Mouse (Mus musculus) cerebellum, adult 18-20 months (tissue): ENCODE results near the gene Insr.
A peak's percentile ranks its signal among the peaks of the same experiment; 100 is the strongest.
"Not testable (repeated sequence)": the region's sequence is repeated elsewhere in the genome, so short reads cannot be mapped to it uniquely, and the experiment has no call there.

ENCODE experiments used
- DNase-seq, 2 experiments: peaks; one replicate each; pipeline ENCODE4 v3.0.0; 2021

Insr gene

DNA sequence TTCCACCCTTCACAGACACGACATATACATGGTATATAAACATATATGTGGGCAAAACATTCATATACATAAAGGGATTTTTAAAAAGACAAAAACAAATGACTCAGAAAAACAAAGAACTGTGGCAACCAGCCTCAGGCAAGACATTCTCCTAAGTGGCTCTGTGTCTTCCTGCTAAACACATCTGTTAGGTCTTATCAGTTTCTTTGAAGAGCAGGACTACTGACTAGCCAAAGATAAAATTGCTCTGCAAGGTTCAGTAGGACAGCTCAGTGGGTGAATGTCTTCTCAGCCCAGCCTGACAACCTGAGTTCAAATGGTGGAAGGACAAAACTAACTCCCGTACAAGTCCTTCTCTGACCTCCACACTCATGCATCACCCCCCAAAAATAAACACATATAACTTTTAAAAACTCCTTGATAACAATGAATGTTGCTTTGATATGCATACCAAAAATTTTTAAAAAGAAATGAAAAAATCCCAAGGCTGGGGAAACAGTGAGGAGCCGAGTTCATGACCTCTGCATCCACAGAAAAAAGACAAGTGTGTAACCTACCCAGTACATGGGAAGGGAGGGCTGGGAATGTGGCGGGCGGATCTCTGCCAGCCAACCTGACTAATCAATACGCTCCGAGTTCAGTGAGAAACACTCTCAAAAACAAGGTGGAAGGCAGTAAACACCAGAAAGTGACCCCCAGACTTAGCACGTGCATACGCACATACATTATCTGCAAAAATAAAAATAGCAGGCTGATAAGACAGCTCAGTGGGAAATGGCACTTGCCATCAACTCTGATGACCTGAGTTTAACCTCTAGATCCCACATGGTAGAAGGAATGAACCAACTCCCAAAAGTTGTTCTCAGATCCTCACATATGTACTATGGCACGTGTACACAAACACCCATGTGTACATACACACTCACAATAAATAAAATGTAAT, 49.0 kb downstream of the Insr start:
- no peak for DNase-seq

DNA sequence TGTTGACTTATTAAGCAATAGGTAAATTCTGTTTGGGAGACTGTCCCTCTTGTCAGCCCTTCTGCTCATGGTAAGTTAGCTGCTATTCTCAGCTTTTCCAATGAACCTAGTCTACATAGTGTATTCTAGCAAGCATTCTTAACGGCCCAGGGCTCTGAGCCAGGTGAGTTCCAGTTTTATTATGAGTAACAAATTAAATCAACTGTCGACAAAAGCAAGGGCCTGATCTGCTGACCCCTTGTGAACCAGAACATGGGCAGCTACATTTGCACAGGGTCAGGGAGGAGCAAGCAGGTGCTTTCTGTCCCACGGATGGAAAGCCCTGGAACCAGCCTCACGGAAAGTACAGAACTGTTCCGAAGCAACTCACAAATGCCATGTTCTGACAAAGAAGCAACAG, 52.0 kb downstream of the Insr start:
- DNase-seq, result no peak

DNA sequence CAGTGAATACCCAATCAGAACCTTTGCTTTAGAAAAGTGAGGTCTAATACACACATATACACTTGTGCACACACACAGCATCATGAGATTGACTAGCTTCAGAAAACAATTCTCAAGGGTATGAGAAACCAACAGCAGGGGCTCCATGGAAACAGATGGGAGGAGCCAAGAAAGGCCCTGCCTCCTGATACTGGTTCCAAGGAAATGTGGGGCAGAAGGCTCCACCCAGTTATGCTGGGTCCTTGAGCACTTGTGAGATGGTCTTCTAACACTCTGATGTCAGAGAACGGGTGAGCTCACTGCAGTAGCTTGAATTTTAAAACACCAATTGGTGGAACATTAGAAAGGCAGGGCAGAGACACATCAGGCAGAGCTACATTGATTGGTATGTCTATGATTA, 53.7 kb downstream of the Insr start:
- no peak for DNase-seq

DNA sequence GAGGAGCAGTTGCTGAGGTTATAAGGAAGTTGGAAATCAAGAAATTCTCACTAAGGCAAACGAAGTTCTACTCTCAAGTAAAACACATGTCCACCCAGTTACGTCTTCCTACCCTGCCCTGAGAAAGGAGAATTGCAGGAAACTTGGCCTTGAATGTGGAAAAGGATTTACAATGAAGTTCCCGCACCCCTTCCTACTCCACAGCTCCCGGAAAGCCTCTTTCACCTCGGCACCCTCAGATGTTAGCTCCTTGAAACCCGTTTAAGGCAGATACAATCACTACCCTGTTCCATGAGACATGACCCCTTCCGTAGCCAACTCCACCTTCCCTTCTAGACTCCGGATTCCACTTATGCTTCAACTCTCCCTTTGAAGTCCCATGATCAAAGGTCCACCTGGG, 54.2 kb downstream of the Insr start:
- no peak for DNase-seq

DNA sequence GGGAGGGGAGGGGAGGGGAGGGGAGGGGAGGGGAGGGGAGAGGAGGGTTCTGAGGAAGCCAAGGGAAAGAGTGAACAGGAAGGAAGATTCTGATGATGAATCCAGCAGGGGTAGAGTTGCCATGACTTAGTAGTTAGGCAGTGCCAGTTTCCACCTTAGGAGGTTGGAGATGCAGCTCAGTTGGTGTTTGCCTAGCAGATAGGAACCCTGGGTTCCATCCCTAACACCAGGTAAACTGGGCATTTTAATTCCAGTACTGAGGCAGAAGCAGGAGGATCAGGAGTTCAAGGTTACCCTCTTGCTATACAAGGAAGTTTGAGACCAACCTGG, 56.8 kb downstream of the Insr start:
- DNase-seq, result no peak

DNA sequence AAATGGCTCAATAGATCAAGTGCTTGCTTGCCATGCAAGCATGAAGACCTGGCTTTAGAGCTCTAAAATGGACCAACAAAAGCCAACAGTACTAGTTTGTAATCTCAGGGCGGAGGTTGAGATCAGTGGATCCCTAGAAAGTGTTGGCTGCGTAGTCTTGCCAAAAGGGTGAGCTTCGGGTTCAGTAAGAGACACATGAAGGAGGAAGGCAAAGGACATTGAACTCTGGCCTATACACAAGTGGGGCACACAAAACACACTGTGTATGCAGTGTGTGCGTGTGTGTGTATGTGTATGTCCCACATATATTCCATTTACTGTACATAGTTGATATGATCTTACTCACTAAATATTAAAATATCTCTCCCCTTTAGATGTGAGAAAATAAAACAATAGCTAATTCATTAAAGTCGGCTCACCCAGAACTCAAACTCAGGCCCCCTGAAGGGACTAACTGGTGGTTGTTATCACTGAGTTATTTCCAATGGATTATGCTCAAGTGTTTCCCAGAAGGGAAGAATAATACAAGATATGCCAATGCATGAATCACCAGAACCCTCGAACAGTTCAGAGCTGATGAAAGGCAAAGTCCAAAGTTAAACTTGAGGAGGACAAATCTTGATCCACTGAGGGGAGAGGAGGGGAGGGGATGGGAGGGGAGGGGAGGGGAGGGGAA, 57.3 kb downstream of the Insr start:
- no peak for DNase-seq

DNA sequence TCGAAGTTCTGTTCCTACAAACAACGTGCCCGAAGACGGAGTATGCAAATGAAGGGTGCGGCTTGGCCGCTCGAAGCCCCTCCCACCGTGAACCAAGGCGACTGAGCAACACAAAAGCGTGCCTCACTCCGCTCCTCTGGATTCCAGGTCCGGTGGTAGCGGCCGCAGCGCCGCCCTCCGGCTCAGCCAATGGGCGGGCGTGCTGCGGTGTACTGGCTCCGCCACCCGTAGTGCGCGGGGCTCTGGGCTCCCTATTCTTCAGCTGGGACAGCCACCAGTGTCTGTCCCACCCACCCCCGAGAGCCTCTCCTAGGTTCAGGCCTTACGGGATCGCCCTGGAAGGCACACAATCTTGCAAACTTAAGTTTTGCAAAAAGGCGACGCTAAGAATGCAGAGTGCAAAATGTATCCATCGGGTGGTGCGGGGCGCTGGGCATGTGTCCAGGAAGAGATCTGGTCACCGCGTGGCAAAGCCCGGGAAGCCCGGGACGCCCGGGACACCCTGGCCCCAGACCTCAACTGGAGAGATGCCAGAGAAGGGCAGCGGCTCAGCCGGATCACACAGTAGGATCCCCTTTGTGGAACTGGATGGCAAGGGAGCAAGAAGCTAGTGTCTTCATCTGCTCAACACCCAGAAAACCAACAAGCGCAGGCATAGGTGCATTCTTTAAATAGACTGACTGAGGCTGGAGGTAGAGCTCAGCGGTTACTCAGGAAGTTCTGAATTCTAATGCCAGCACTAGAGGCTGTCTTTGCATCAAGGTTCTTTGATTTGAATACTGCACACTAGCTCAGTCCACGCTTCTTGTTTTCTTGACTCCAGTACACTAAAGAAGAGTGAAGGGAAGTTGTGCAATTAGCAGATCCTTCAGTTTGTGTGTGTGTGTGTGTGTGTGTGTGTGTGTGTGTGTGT, 58.1 kb downstream of the Insr start:
- DNase-seq, result peak; percentile 83 to 88

DNA sequence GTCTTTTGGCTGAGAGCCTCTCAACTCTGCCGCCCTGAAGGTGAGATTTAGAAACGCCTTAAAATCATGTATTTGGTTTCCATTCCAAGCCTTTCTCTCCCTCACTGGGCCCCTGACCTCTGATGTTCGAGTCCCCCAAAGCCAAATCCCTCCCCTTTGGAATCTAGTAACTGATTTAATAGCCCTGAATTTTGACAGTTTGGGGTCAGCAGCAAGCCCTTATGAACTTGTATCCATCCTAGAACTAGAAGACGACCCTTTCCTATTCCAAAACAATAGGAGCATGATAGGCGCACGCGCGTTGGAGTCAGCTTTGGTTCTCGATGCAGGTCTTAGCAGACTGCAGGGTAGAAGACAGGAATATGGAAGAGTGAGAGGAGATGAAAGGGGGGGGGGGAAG, 58.9 kb downstream of the Insr start:
- DNase-seq, result peak in 1 of 2 experiments; percentile 31

DNA sequence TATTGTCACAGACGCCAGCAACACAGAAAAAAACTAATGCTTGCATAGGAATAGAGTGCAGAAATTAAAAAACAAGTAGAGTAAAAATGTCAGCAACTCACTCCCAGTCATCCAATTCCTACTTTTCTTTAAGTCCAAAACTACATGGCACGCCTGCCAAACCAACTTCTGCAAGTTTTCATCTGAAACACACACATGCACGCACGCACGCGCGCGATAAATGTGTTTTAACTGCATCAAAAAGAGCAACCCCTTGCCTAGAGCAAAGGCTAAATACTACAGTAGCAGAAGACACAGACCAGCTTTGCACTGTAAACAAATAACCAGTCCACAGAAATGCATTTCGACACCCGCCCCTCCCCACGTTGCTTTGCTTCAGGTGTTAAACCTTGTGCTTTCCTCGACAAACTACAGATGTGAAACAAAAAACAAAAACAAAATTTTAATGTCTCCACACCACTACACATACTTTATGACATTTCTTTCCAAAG, 59.5 kb downstream of the Insr start:
- DNase-seq, result no peak

DNA sequence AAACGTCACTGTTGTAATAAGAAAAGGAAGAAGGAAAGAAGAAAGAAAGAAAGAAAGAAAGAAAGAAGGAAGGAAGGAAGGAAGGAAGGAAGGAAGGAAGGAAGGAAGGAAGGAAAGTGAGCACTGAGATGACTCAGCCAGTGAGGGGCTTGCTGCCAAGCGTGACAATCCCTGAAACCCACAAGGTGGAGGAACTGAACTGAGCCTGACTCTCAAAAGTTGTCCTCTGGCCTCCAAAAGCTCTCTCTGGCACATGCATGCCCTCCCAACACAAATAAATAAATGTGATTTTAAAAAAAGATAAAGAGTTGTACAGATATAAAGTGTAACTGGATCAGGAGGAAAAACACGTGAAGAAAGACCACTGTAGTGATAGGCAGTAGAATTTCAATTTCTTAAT, 60.2 kb downstream of the Insr start:
- no peak for DNase-seq

DNA sequence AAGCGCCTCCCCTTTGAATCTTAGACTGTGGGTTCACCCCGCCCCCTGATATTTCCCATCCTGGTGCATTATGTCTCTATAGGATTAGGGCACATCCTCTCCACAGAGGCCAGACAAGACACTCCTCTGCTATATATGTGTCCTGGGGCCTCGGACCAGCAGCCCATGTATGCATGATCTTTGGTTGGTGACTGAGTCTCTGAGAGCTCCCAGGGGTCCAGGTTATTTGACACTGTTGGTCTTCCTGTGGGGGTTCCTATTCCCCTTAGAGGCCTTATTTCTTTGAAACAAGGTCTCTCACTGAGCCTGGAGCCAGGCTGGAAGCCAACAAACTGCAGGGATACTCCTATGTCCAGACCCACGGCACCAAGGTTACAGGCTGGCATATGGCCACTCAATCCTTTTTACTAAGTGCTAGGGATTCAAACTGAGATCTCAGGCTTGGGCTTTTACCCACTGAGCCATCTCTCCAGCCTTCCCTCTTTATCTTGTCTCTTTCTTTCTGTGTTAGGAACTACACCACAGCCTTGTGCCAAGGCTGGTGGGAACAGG, 62.8 kb downstream of the Insr start:
- DNase-seq, result peak; percentile 30 to 31

DNA sequence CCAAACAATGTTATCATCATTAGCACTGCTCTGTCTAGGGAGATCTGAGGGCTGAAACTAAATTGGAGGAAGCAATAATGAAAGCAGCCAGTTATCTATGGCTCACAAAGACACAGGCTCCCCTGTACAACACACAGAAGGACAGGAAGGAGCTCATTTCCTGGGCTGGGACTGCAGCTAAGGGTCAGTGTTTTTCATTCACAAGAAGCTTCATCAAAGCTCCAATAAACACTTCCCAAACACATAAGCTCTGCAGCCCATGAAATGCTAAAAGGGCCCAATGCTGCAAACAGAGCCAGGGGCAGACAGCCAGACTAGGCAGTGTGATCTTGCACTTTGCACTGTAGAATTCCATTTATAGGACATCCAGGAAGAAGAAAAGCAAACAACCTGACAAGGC, 63.9 kb downstream of the Insr start:
- DNase-seq, result no peak

DNA sequence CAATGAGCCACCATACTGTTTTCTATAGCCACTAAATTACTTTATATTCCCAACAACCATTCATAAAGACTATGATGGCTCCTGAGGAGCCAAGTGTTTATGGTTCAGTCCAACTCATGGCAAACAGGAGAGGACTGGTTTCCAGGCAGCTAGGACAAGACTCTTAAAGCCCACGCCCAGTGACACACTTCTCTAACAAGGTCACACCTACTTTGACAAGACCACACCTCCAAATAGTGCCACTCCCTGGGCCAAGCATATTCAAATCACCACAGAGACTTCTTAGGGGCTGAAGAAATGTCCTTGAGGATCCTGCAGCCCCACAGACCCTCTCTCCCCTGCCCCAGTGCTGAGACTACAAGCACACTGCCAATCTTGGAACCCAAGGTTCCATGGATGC, 64.8 kb downstream of the Insr start:
- no peak for DNase-seq

DNA sequence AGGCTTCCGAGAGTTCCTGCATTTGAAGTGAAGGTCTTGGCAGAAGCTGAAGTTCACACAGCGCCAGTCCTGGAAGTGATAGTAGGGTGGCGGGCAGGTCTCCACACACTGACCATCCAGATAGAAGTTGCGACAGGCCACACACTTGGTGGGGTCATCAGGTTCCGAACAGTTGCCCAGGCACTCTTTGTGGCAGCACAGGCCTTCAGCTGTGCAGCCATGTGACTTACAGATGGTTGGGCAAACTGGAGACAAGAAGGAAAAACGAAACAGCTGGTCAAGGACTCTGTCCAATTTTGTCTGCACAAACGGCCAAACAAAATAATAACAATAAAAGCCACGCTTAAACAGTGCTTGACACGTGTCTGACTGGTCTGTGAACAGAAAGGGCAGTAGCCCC, 68.0 kb downstream of the Insr start:
- DNase-seq, result peak; percentile 39

DNA sequence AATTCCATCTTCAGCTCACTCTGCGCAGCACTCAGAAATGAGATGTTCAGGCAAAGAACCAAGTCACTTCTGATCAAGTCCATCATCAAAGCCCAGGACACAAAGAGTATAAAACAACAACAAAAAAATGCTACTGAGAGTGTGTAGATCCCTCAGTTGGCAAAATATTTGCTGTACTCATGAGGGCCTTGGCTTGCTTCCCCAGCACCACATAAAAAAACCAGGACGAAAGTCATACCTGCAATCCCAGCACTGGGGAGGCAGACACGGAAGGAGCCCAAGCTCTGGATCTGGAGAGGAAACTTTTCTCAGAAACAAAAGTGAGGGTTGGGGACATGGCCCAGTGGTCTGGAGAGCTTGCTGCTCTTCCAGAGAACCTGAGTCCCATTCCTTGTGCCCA, 69.5 kb downstream of the Insr start:
- no peak for DNase-seq

DNA sequence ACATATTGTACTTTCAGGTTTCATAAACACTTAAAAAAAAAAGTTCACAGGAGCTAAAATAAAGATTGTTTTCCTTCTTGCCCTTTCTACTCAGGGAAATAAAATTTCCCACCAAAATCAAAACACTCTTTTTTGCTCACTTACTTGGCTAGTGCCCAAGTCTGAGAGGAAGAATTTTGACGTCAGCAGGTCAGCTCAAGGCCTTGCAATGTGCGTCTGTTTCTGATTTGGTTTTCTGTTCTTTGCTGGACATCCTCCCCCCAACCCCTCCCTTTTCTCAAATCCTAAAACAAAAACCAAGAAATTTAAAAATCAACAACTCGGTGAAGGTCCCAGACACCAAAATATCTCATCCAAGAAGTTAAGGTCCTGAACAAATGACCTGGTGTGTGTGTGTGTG, 70.1 kb downstream of the Insr start:
- DNase-seq, result no peak

DNA sequence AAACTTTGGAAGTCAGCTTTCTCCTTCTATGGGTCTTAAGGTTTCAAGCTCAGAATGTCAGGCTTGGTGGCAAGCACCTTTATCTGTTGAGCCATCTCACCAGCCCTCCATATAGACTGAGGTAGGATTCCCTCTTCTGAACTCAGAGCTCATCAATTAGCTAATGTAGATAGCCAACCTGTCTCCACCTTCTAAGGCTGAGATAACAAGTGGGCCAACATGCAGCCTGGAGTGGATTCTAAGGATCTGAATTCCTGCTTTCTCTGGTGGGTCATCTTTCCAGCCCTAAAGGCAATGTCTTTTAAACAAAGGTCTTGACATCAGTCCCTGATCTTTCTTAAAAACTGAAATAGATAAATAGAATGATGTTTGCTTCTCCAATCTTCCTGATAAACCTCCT, 70.7 kb downstream of the Insr start:
- DNase-seq, result no peak

DNA sequence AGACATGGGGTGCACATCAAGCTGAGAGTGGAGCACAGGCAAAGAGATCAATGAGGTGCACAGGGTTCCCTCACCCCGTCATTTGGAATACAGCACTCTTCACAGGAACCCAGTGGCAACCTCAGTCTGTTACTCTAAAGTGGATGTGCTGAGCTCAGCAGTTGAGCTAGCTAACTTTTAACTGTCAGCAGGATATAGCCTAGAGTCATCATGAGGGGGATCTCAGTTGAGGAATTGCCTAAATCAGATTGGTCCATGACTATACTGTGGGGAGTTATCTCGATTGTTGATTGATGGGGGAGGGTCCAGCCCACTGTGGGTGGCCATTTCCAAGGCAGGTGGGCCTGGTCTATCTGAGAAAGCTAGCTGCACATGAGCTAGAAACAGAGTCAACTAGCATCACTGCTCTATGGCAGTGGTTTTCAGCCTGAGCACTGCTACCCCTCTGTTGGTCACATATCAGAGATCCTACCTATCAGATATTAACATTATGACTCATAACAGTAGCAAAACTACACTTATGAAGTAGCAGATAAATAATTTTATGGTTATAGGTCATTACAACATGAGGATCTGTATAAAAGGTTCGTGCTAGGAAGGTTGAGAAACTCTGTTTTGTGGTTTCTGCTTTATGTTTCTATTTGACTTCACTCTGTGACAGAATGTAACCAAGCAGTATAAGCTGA, 74.5 kb downstream of the Insr start:
- no peak for DNase-seq

DNA sequence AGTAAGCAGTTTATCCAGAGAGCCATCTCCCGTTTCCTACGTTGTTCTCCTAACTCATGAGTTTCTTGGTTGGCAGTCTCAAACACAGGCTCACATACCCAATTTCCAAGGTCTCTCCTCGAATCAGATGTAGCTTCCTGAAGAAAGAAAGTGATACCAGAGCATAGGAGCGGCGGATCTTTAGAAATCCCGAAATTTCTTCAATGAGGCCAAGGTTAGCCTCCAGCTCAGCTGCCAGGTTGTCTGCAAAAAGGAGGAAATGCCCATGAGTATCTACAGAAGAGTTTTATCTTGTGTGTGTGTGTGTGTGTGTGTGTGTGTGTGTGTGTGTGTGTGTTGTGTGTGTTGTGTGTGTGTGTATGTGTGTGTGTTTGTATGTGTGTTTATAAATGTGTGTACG, 76.6 kb downstream of the Insr start:
- no peak for DNase-seq

DNA sequence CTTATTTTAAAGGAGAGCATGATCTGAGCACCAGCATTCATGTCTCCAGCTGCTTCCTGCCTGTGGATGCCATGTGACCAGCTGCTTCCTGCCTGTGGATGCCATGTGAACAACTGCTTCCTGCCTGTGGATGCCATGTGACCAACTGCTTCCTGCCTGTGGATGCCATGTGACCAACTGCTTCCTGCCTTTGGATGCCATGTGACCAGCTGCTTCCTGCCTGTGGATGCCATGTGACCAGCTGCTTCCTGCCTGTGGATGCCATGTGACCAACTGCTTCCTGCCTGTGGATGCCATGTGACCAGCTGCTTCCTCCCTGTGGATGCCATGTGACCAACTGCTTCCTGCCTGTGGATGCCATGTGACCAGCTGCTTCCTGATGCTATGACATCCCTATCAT, 85.1 kb downstream of the Insr start:
- not testable (repeated sequence) for DNase-seq

DNA sequence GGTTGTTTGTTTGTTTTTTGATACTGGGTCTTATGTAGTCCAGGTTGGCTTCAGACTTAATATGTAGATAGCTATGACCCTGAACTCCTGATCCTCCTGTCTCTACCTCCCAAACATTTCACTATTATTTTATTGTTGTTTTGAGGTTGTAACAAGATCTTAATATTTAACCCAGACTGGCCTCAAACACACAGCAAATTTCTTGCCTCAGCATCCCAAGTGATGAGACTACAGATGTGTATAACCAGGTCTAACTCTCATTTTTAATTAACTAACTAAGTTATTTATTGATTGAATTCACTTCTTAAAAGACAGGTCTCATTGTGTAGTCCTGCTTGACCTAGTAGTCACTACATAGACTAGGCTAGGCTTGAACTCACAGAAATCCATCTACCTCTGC, 88.4 kb downstream of the Insr start:
- no peak for DNase-seq

DNA sequence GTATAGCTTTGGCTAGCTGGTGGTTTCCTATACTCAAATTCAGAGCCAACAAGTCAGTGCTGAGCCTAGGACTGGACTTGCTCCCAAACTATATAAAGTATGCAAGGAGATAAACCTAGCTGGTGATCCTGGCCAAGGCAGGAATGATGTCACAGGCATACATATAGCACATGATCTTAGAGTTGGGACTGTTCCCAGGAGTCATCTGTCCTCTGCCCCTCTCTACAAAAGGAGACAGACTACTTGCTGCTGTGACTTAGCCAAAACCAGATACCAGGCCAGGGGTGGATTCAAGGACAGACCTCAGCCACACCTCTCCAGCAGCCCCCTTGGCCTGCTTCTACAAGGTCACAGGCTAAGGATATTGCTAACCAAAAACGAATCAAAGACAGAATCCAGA, 92.0 kb downstream of the Insr start:
- DNase-seq, result no peak
